Mouse (Mus musculus) stomach, postnatal 0 days (tissue): Measurements from ENCODE around the gene Trim66.
A peak's percentile ranks its signal among the peaks of the same experiment; 100 is the strongest.

Source experiments
- CTCF ChIP-seq: IDR thresholded peaks from 2 replicates; pipeline ENCODE4 v1.5.1; 2016; ENCODE audit warnings: antibody characterized with exemption, low read depth, mild to moderate bottlenecking, moderate library complexity
- EP300 ChIP-seq: optimal IDR thresholded peaks from 2 replicates; pipeline ENCODE3; 2016; ENCODE audit warnings: antibody characterized with exemption

GRCm38 (mm10) chr7:109445012-109445411 lies 62.9 kb downstream of the Trim66 start:
- peak; percentile 81 for TF ChIP-seq CTCF
- no peak for TF ChIP-seq EP300
